ENCODE assay signal across 8 mouse cellular contexts in the genomic region with DNA sequence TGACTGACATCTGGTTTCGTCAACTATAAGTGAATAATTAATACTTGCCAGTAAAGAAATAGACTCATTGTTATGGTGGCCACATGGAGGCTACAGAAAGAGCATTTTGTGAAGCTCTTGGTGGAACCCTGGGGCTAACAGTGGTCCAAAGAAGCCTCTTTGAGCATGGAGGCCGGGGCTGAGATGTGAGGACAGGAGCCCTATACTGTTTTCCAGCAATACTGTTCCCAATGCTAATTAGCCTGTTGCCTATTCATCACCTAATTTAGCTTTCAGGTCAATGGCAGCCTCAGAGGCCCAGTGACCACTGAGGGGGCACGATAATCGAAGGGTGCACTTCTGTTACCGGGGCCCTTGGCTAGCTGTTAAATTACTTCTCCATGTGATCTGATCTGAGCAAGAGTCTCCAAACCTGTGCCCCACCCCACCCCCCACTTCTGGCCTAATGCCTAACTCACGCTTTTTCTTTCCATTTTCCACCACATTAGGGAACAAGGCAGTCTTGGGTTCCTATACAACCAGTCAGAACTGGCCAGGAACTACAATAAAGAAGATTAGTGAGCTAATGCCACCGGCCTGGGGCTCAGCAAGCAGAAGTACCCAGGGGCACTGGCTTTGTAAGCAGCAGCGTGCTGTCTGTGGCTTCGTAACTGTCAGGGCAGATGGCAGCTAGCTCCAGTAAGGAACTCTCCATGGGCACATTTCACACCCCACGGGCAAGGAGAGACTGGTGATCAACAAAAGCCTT. TPM values are rescaled to one million over a fixed set of nuclear protein-coding genes. Genes with fewer than 3 reads are reported as not detected.
DNase-seq lines count a peak whose midpoint lies in the region; ATAC-seq and TF ChIP-seq lines count a peak whose summit lies in the region.

No protein-coding gene starts in this region.

- intact Hi-C loops in heart, postnatal 14 days (cut with DNase I) = no loop called here

- 13% methylated on average over 10 of the region's 10 CpGs for WGBS in midbrain, embryonic 16.5 days

- no peaks in the 10 kb centered on the region for H3K9me3 ChIP-seq in midbrain, embryonic 16.5 days (replicated peaks; ENCODE audit: control insufficient read depth, low read length, poor library complexity, severe bottlenecking)

- no peaks in the 10 kb centered on the region for H3K36me3 ChIP-seq in midbrain, embryonic 16.5 days (ENCODE audit: control insufficient read depth, insufficient read depth, low read length)

- no peak for TF ChIP-seq CTCF in bone marrow macrophage, adult 2 months (IDR thresholded peaks at IDR 0.05; ENCODE audit: low read depth, low read length)

- H3K9ac ChIP-seq in midbrain, embryonic 16.5 days (ENCODE audit: low read depth, low read length) = peak overlapping the region; percentile 97

- TF ChIP-seq POLR2A in bone marrow macrophage, adult 2 months (IDR thresholded peaks at IDR 0.05; ENCODE audit: borderline replicate concordance, low read depth, low read length) = no peak

- peak overlapping the region; percentile 84 for H3K4me2 ChIP-seq in midbrain, embryonic 16.5 days (ENCODE audit: low read length)

- no peak overlapping the region for H3K4me3 ChIP-seq in bone marrow macrophage, adult 2 months (ENCODE audit: insufficient read depth, low read length)
- H3K4me3 ChIP-seq in midbrain, embryonic 16.5 days (ENCODE audit: low read depth, low read length) = peak overlapping the region; percentile 94

- H3K4me1 ChIP-seq in bone marrow macrophage, adult 2 months (ENCODE audit: control insufficient read depth, insufficient read depth, low read length) = peaks cover 52% of the 10 kb centered on the region
- peaks cover 33% of the 10 kb centered on the region for H3K4me1 ChIP-seq in midbrain, embryonic 16.5 days (ENCODE audit: control insufficient read depth, insufficient read depth, low read length)

- peak overlapping the region; percentile 1 for H3K27ac ChIP-seq in bone marrow macrophage, adult 2 months (ENCODE audit: insufficient read depth, low read depth, low read length)
- peak overlapping the region; percentile 92 for H3K27ac ChIP-seq in midbrain, embryonic 16.5 days (ENCODE audit: low read length)

- DNase-seq in cerebellum, postnatal 4 days (ENCODE audit: low spot score in 2 of 2) = no peak
- no peak for DNase-seq in heart, postnatal 14 days
- DNase-seq in heart, adult 11 months = no peak
- DNase-seq in ovary, adult 18-20 months (ENCODE audit: low spot score) = no peak

- peak; percentile 24; the same call in 1 of the 2 replicates for ATAC-seq in cerebellum, adult (ENCODE audit: insufficient number of reproducible peaks, low FRiP score, low TSS enrichment)
- ATAC-seq in granulocyte monocyte progenitor cell, adult 5-6 weeks (replicated peaks; ENCODE audit: poor library complexity, severe bottlenecking) = peak; percentile 40
- ATAC-seq in midbrain, embryonic 16.5 days = peak; percentile 2

- H3K27me3 ChIP-seq in midbrain, embryonic 16.5 days (ENCODE audit: control insufficient read depth, insufficient read depth, low read depth, low read length) = no peaks in the 10 kb centered on the region

RNA-seq across cellular contexts. Expression of a gene that starts 2.7 kb away (rescaled TPM):
- polyA plus RNA-seq in bone marrow macrophage, adult 2 months (2012; ENCODE audit: insufficient read depth, insufficient read length, missing spikeins) = 10.3 and 11.4 TPM in 2 replicates
- total RNA-seq in granulocyte monocyte progenitor cell, adult 5-6 weeks (2014; fragmentation: Nextera tagmentation) = 92.3 and 106 TPM in 2 replicates
- 43.2 and 55.8 TPM in 2 replicates for total RNA-seq in granulocyte monocyte progenitor cell, adult 5-6 weeks (2017)
- polyA plus RNA-seq in midbrain, embryonic 16.5 days (2015; fragmentation: Nextera tagmentation; extraction: Ambion mirVana) = 98.9 and 103 TPM in 2 replicates
- total RNA-seq in heart, postnatal 14 days (2021) = 10 to 100 TPM; 41.6 to 47.3 TPM
